Mouse (Mus musculus) duodenum, adult 2 months (tissue): ENCODE results near the gene Ccn5. TPM values are rescaled to one million over a fixed set of nuclear protein-coding genes. Genes with fewer than 3 reads are reported as not detected.

Experiments
- polyA plus RNA-seq: library from polyadenylated mRNA; depleted of rRNA; stranded (reverse); fragments of >200 nt; gene quantifications from 2 replicates; pipeline ENCODE4 v1.2.3, GENCODE M21; 2012; ENCODE audit warnings: low replicate concordance; rRNA removed

Ccn5 gene
- 0.32 and 0.49 TPM in 2 replicates for polyA plus RNA-seq

GRCm38 (mm10) chr2:163820607-163821006, at the start of gene Ccn5:
Ccn5 (plus strand) TSS chr2:163820861.

GRCm38 (mm10) chr2:163853461-163853901, 32.8 kb downstream of the Ccn5 start, which contains the start of gene Kcnk15:
Kcnk15 (plus strand) TSS chr2:163853651.

Other genes with a start within 250 kb of the Ccn5 start
- gene Ttpal, start 218.5 kb upstream of the Ccn5 start, polyA plus RNA-seq = 7.8 and 11.6 TPM in 2 replicates
- gene Serinc3, start 175.7 kb upstream of the Ccn5 start, polyA plus RNA-seq = 138 and 157 TPM in 2 replicates
- gene Pkig, start 162.5 kb upstream of the Ccn5 start, polyA plus RNA-seq = 174 and 225 TPM in 2 replicates
- 82.4 and 231 TPM in 2 replicates for gene Ada, start 70.6 kb upstream of the Ccn5 start, polyA plus RNA-seq
- 0.28 TPM in 1 of 2 replicates, not detected in the other for gene Kcnk15, start 32.8 kb downstream of the Ccn5 start, polyA plus RNA-seq
- gene Rims4, start 97.8 kb downstream of the Ccn5 start, polyA plus RNA-seq = 0.06 and 0.14 TPM in 2 replicates
- gene Ywhab, start 174.1 kb downstream of the Ccn5 start, polyA plus RNA-seq = 26.3 and 27.4 TPM in 2 replicates
- gene Pabpc1l, start 204.6 kb downstream of the Ccn5 start, polyA plus RNA-seq = 0.11 and 0.55 TPM in 2 replicates
- gene Stk4, start 249.5 kb downstream of the Ccn5 start, polyA plus RNA-seq = 4.9 and 5.9 TPM in 2 replicates